Mouse (Mus musculus) ES-Bruce4 (cell line): ENCODE data around the gene Klrg1. TPM values are rescaled to one million over a fixed set of nuclear protein-coding genes. Genes with fewer than 3 reads are reported as not detected.

ENCODE experiments used
- H3K27ac ChIP-seq: 2 replicates; pipeline ENCODE4 v1.5.1; 2012; ENCODE audit warnings: low read length, inconsistent platforms; ENCODE audit not compliant: insufficient read depth
- H3K27me3 ChIP-seq: 2 replicates; pipeline ENCODE4 v1.6.1; 2012; ENCODE audit warnings: mild to moderate bottlenecking, low read length, inconsistent platforms; ENCODE audit not compliant: control insufficient read depth, poor library complexity, insufficient read depth, severe bottlenecking
- H3K36me3 ChIP-seq: 2 replicates; pipeline ENCODE4 v1.6.1; 2012; ENCODE audit warnings: inconsistent platforms, mild to moderate bottlenecking, low read length, moderate library complexity; ENCODE audit not compliant: control insufficient read depth, poor library complexity, insufficient read depth, severe bottlenecking
- H3K4me1 ChIP-seq: one replicate; pipeline ENCODE4 v1.8.1; 2011; ENCODE audit warnings: low read length; ENCODE audit not compliant: control insufficient read depth, insufficient read depth
- H3K4me3 ChIP-seq: 2 replicates; pipeline ENCODE4 v1.5.1; 2011; ENCODE audit warnings: low read depth, mild to moderate bottlenecking, low read length
- H3K9ac ChIP-seq: 2 replicates; pipeline ENCODE4 v1.6.1; 2012; ENCODE audit warnings: low read depth, mild to moderate bottlenecking, inconsistent platforms; ENCODE audit not compliant: poor library complexity, severe bottlenecking
- H3K9me3 ChIP-seq: replicated peaks from 2 replicates; pipeline ENCODE4 v1.6.1; 2012; ENCODE audit warnings: mild to moderate bottlenecking, low read length, inconsistent platforms; ENCODE audit not compliant: control insufficient read depth, poor library complexity, insufficient read depth, severe bottlenecking
- CTCF ChIP-seq: IDR thresholded peaks from one replicate; pipeline ENCODE4 v1.8.1; 2011; ENCODE audit warnings: low read depth, low read length
- EP300 ChIP-seq: IDR thresholded peaks from 2 replicates; pipeline ENCODE4 v1.6.1; 2011; ENCODE audit warnings: low read depth, low read length; ENCODE audit not compliant: insufficient read depth
- POLR2A ChIP-seq: IDR thresholded peaks from one replicate; pipeline ENCODE4 v1.8.1; 2011; ENCODE audit warnings: low read length; ENCODE audit not compliant: insufficient read depth
- polyA plus RNA-seq: library from polyadenylated mRNA; stranded (reverse); fragments of >200 nt; gene quantifications from 2 replicates; pipeline ENCODE4 v1.2.4, GENCODE M21; 2011; ENCODE audit warnings: low read depth; ENCODE audit not compliant: missing spikeins, insufficient read depth, insufficient read length

Gene Klrg1
- polyA plus RNA-seq, 1 experiment = not detected

DNA sequence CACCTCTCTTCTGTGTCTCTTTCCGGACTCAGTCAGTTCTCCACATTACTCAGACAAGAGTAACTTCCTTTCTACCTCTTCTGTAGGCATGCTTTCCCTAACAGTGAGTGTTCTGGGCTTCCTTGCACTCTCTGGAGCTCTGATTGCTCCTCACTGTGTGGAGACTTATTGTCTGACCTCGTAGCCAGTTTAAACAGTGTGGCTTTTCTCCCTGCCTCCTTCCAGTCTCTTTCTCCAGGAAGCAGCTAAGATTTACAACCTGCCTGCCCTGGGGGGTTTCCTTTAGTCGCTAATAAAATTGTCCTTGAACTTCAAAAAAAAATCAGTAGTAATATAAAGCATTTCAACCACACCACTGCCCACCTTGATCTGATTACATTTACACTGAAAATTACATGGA is 7.6 kb upstream of the Klrg1 start:
- TF ChIP-seq POLR2A (no peak), EP300 (no peak), CTCF (no peak)
- no peak overlapping the region for H3K27ac ChIP-seq
- no peaks in the 10 kb centered on the region for H3K4me1 ChIP-seq
- no peaks in the 10 kb centered on the region for H3K36me3 ChIP-seq
- H3K27me3 ChIP-seq = no peaks in the 10 kb centered on the region
- H3K4me3 ChIP-seq = no peak overlapping the region
- no peaks in the 10 kb centered on the region for H3K9me3 ChIP-seq
- H3K9ac ChIP-seq = no peak overlapping the region

DNA sequence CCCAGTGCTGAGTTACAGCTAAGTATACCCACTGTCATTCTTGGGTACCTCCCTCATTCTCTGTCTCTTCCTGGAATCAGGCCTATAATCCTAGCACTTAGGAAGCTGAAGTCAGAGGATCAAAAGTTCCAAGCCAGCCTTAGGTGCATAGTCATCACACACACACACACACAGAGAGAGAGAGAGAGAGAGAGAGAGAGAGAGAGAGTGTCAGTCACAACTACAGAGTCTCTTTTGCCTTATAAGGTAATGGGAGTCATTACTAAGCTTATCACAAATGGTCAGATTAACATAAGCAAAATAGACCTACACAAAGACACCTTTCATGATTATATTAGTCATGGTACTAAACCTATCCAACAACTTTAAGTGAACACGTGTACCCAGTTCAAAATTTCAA is 6.6 kb upstream of the Klrg1 start:
- Histone ChIP-seq H3K4me3 (no peak overlapping the region), H3K9ac (no peak overlapping the region), H3K9me3 (no peaks in the 10 kb centered on the region), H3K4me1 (no peaks in the 10 kb centered on the region), H3K27me3 (no peaks in the 10 kb centered on the region), H3K27ac (no peak overlapping the region), H3K36me3 (no peaks in the 10 kb centered on the region)
- TF ChIP-seq POLR2A = no peak
- TF ChIP-seq CTCF = no peak
- TF ChIP-seq EP300 = no peak

DNA sequence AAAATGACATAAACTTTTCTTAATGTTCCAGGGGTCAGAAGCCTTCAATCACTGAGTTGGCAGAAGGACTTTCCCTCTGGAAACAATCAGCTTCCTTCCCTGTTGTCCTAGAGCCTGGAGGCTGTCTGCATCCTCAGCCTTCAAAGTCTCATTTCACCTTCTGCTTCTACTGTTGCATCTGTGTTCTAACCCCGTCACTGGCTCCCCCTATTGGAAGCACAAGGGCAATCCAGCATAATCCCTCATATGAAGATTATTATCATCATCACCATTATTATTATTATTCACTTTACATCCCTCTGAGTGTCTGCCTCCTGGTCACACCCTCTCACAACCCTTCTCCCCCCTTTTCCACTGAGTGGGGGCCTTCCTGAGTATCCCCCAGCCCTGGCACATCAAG is 5.6 kb upstream of the Klrg1 start:
- H3K27ac ChIP-seq = no peak overlapping the region
- no peaks in the 10 kb centered on the region for H3K4me1 ChIP-seq
- H3K9ac ChIP-seq = no peak overlapping the region
- H3K9me3 ChIP-seq = no peaks in the 10 kb centered on the region
- H3K27me3 ChIP-seq = no peaks in the 10 kb centered on the region
- no peak overlapping the region for H3K4me3 ChIP-seq
- TF ChIP-seq EP300 = no peak
- no peak for TF ChIP-seq POLR2A
- no peak for TF ChIP-seq CTCF
- H3K36me3 ChIP-seq = no peaks in the 10 kb centered on the region

DNA sequence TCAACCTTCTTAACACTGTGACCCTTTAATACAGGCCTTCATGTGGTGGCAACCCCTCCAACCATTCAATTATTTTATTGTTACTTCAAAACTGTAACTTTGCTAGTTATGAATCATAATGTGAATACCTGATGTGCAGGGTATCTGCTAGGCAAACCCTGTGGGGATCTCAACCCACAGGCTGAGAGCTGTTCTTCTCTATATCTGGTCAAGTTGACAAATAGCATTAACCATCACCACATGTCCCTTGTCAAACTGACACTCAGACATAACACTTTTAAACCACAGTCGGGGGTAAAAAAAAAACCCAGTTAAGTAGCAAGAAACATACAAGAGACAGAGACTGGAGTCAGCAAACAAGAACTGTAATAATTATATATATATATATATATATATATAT is 2.1 kb upstream of the Klrg1 start:
- Histone ChIP-seq H3K4me3 (no peak overlapping the region), H3K27ac (no peak overlapping the region), H3K9ac (no peak overlapping the region), H3K4me1 (no peaks in the 10 kb centered on the region), H3K9me3 (no peaks in the 10 kb centered on the region), H3K27me3 (0 out of 2 replicates have a peak, but pooled peaks cover 2% of the 10 kb centered on the region), H3K36me3 (no peaks in the 10 kb centered on the region)
- no peak for TF ChIP-seq EP300
- no peak for TF ChIP-seq POLR2A
- no peak for TF ChIP-seq CTCF

DNA sequence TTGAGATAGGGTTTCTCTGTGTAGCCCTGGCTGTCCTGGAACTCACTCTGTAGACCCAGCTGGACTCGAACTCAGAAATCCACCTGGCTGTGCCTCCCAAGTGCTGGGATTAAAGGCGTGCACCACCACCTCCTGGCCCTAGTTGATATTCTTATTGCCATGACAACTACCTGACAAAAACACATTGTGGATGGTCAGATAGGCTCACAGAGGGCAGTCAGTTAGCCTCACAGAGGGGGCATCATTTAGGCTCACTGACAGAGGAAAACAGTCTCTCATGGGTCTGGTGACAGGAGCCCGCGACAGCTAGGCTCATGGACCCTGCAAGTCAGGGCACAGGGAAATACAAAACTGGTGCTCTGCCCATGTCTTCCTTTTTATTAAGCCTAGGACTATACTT is 1.6 kb upstream of the Klrg1 start:
- H3K36me3 ChIP-seq = no peaks in the 10 kb centered on the region
- H3K4me1 ChIP-seq = no peaks in the 10 kb centered on the region
- no peak for TF ChIP-seq POLR2A
- no peak for TF ChIP-seq EP300
- no peak for TF ChIP-seq CTCF
- H3K9me3 ChIP-seq = no peaks in the 10 kb centered on the region
- H3K27ac ChIP-seq = no peak overlapping the region
- no peak overlapping the region for H3K9ac ChIP-seq
- 0 out of 2 replicates have a peak, but pooled peaks cover 2% of the 10 kb centered on the region for H3K27me3 ChIP-seq
- no peak overlapping the region for H3K4me3 ChIP-seq

DNA sequence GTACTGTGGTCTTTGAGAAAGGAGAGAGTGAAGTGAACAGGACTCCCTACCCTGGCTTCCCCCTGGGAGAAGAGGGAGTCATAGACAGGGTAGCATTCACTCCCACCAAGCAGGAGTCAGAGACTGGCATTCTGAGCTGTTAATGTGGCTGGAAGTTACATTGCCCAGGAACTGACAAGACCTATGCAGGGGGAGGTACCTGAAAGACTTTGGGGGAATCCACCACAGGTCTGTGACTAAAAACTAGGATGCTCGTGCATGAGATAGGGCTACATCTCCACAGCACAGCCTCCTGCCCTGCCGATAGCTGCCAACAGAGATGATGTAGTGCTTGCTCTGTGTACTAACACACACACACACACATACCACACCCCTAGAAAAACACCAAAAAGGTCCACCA is 747 bp upstream of the Klrg1 start:
- TF ChIP-seq CTCF = no peak
- TF ChIP-seq EP300 = no peak
- TF ChIP-seq POLR2A = no peak
- Histone ChIP-seq H3K4me3 (no peak overlapping the region), H3K9me3 (no peaks in the 10 kb centered on the region), H3K9ac (no peak overlapping the region), H3K4me1 (no peaks in the 10 kb centered on the region), H3K27me3 (peaks cover 2% of the 10 kb centered on the region), H3K36me3 (no peaks in the 10 kb centered on the region), H3K27ac (no peak overlapping the region)
